Mouse (Mus musculus) spleen, adult 12 weeks (tissue): ENCODE measurements around the gene Tagln2.
A peak's percentile ranks its signal among the peaks of the same experiment; 100 is the strongest.

ENCODE experiments used
- DNase-seq: peaks from one replicate; pipeline ENCODE4 v3.0.0; 2022; ENCODE audit warnings: low spot score

Gene Tagln2

GRCm38 (mm10) chr1:172481540-172482280 lies 18.1 kb upstream of the Tagln2 start, which contains the start of gene Igsf9:
Gene Igsf9 (plus strand): TSS chr1:172481788.
- DNase-seq = peak; percentile 63

- DNase-seq = no peak
Observed at GRCm38 (mm10) chr1:172482518-172483360, 17.1 kb upstream of the Tagln2 start.

- no peak for DNase-seq
Observed at GRCm38 (mm10) chr1:172483361-172483660, 16.5 kb upstream of the Tagln2 start.

- no peak for DNase-seq
Observed at GRCm38 (mm10) chr1:172484236-172484635, 15.6 kb upstream of the Tagln2 start.

GRCm38 (mm10) chr1:172484671-172485070 lies 15.2 kb upstream of the Tagln2 start:
- no peak for DNase-seq

GRCm38 (mm10) chr1:172485821-172486220 lies 14.0 kb upstream of the Tagln2 start:
- no peak for DNase-seq

- no peak for DNase-seq
Observed at GRCm38 (mm10) chr1:172486236-172486635, 13.6 kb upstream of the Tagln2 start.

GRCm38 (mm10) chr1:172486651-172487050 lies 13.2 kb upstream of the Tagln2 start:
- no peak for DNase-seq

- no peak for DNase-seq
Observed at GRCm38 (mm10) chr1:172487859-172488258, 12.0 kb upstream of the Tagln2 start.

- no peak for DNase-seq
Observed at GRCm38 (mm10) chr1:172488831-172489230, 11.0 kb upstream of the Tagln2 start.

GRCm38 (mm10) chr1:172489585-172490250 lies 10.1 kb upstream of the Tagln2 start:
- no peak for DNase-seq

- peak; percentile 60 for DNase-seq
Observed at GRCm38 (mm10) chr1:172490261-172490661, 9.6 kb upstream of the Tagln2 start.

GRCm38 (mm10) chr1:172492047-172492446 lies 7.8 kb upstream of the Tagln2 start:
- DNase-seq = no peak

- DNase-seq = no peak
Observed at GRCm38 (mm10) chr1:172493516-172493915, 6.3 kb upstream of the Tagln2 start.

- no peak for DNase-seq
Observed at GRCm38 (mm10) chr1:172496030-172496429, 3.8 kb upstream of the Tagln2 start.

- no peak for DNase-seq
Observed at GRCm38 (mm10) chr1:172497428-172497827, 2.4 kb upstream of the Tagln2 start.

GRCm38 (mm10) chr1:172500451-172501370 lies 864 bp downstream of the Tagln2 start:
- DNase-seq = no peak

- DNase-seq = peak; percentile 54
Observed at GRCm38 (mm10) chr1:172501371-172502144, 1.7 kb downstream of the Tagln2 start.

GRCm38 (mm10) chr1:172502145-172503110 lies 2.6 kb downstream of the Tagln2 start:
- no peak for DNase-seq
